Mouse (Mus musculus): ENCODE data around the gene Prss1.
"Not testable (repeated sequence)": the region's sequence is repeated elsewhere in the genome, so short reads cannot be mapped to it uniquely, and the experiment has no call there.

Prss1 gene

DNA sequence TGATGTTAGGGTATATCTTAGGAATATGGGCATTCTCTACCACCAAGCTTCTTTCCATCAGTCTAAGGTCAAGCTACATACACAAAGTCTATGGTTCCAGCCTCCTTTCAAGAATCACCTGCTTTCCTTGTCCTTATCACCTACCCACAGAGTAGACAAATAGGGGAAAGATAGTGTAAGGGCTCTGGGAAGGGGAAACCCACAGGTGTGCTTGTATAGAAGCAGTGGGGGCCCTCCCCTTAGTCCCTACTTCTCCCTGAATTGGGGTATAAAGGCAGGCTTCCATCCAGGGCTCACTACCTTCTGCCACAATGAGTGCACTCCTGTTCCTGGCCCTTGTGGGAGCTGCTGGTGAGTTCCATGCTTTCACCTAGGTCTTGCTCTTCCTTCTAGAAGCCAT, at the start of gene Prss1:
TSS of gene Prss1 (plus strand) at position 301 of the 400 bp plus-strand sequence.
- DNase-seq (ENCODE audit: extremely low spot score, low read depth, low spot score): not testable (repeated sequence)

- not testable (repeated sequence) for DNase-seq (ENCODE audit: extremely low spot score, low read depth, low spot score)
Observed at GRCm38 (mm10) chr6:41442261-41442660, 16.5 kb upstream of the Prss1 start.

DNA sequence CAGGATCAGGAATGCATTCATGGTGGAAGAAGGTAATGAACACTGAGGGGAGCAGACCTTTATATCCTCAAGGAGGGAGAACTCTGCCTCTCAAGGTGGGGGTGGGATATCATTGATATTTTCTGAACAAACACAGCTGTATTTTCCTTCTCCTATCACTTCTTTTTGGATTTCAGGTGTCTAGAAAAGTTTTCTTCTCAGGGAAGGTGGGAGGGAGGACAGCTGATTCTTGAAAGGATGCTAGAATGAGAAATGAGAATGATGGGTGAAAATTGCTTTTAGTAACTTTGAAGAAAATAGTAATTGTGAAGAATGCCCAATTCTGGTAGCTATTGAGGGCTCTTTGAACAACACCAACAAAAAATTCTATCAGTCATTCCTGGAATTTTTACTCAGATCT, 12.7 kb upstream of the Prss1 start, which contains the start of gene Gm10334:
TSS of gene Gm10334 (minus strand) at position 101 of the 400 bp plus-strand sequence.
- DNase-seq (ENCODE audit: extremely low spot score, low read depth, low spot score): not testable (repeated sequence)

DNA sequence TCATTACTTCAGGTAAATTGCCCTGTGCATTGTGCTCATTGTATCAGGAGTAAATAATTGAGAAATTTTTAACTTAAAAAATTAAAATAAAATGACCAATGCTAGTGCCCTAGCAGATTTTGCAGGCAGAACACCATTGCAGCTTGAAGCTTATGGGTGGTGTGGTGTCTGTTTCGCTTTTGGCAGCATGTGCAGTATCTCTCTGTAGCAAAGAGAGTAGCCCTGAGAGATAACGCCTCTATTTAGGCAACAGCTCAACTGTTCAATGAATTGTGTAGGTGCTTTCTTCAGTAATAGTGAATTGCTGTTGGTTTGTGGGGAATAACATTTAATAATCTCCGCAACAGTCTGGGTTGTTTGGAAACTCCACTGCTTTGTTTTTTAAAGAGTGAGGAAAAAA, 40.6 kb downstream of the Prss1 start:
- no peak for DNase-seq (ENCODE audit: extremely low spot score, low read depth, low spot score)

DNA sequence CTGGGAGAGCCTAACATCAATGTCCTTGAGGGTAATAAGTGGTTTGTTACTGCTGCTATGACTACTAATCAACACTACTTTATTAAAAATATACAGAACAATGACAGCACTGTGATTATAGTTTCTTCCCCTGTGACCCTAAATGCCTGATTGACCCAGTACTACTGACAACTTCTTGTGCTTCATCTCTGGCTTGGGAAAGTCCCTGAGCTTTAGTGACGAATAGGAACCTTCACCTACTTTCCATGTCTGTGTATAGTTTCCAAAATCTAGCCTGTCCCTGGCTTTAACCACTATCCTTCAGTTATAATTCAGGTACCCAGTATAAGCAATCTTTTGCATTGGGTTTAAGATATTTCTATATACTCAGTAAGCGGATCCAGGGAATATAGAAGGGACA, 46.2 kb downstream of the Prss1 start:
- DNase-seq (ENCODE audit: extremely low spot score, low read depth, low spot score): no peak

DNA sequence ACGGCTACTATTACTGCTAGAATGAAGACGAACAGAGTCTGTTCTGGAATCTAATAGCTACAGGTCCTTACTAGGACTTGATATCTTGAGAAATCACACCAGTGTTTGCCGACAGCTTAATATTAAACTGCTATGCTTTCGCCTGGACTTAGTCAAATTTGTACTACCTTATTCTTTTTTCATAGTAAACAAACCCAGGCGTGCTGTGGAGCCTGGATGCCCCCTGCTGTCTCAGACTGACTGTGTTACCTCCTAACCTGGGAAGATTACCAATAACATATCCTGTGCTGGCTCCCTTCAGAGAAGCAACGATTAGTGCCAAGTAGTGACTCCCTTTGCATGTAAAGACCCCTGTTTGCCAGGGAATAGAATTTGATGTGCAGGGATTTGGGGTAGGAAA, 46.6 kb downstream of the Prss1 start:
- DNase-seq (ENCODE audit: extremely low spot score, low read depth, low spot score): no peak

All from hindlimb bud, embryonic 11.5 days (tissue).